Mouse (Mus musculus): ENCODE data around the gene Sh2d2a. TPM values are rescaled to one million over a fixed set of nuclear protein-coding genes. Genes with fewer than 3 reads are reported as not detected.
A peak's percentile ranks its signal among the peaks of the same experiment; 100 is the strongest.
"Not testable (repeated sequence)": the region's sequence is repeated elsewhere in the genome, so short reads cannot be mapped to it uniquely, and the experiment has no call there.

Gene Sh2d2a
- polyA plus RNA-seq, 1 experiment from 2014 or later: not detected

GRCm38 (mm10) chr3:87877730-87878129 lies 31.2 kb downstream of the Sh2d2a start:
- H3K27ac ChIP-seq (replicated peaks): no peak overlapping the region
- H3K36me3 ChIP-seq (replicated peaks): peaks cover 91% of the 10 kb centered on the region
- 92% methylated on average over 4 of the region's 4 CpGs for WGBS
- no peak overlapping the region for H3K4me3 ChIP-seq
- H3K9me3 ChIP-seq: no peaks in the 10 kb centered on the region
- no peak for DNase-seq (ENCODE audit: low spot score)
- no peaks in the 10 kb centered on the region for H3K4me1 ChIP-seq
- H3K27me3 ChIP-seq (replicated peaks; ENCODE audit: low read depth, poor library complexity, severe bottlenecking): no peaks in the 10 kb centered on the region

- DNase-seq (ENCODE audit: low spot score): no peak
- Histone ChIP-seq H3K9me3 (no peaks in the 10 kb centered on the region), H3K4me3 (peak overlapping the region; percentile 94), H3K27me3 (replicated peaks; ENCODE audit: low read depth, poor library complexity, severe bottlenecking) (no peaks in the 10 kb centered on the region), H3K4me1 (peaks cover 18% of the 10 kb centered on the region), H3K27ac (replicated peaks) (peak overlapping the region; percentile 93), H3K36me3 (replicated peaks) (peaks cover 35% of the 10 kb centered on the region)
- 2% methylated on average over 3 of the region's 3 CpGs for WGBS
Observed at GRCm38 (mm10) chr3:87884291-87884690, 37.7 kb downstream of the Sh2d2a start.

- H3K27me3 ChIP-seq (replicated peaks; ENCODE audit: low read depth, poor library complexity, severe bottlenecking): no peaks in the 10 kb centered on the region
- WGBS: under 1% methylated on average over 27 of the region's 28 CpGs
- H3K27ac ChIP-seq (replicated peaks): peak overlapping the region; percentile 93
- DNase-seq (ENCODE audit: low spot score): peak; percentile 75
- H3K4me1 ChIP-seq: peaks cover 18% of the 10 kb centered on the region
- peak overlapping the region; percentile 94 for H3K4me3 ChIP-seq
- H3K9me3 ChIP-seq: no peaks in the 10 kb centered on the region
- peaks cover 31% of the 10 kb centered on the region for H3K36me3 ChIP-seq (replicated peaks)
Observed at GRCm38 (mm10) chr3:87884708-87885251, 38.2 kb downstream of the Sh2d2a start.

GRCm38 (mm10) chr3:87885281-87886003 lies 38.9 kb downstream of the Sh2d2a start, which contains the start of gene Prcc:
TSS of gene Prcc (minus strand) at chr3:87885608.
- peak; percentile 89 for DNase-seq (ENCODE audit: low spot score)
- under 1% methylated on average over 33 of the region's 33 CpGs for WGBS
- Histone ChIP-seq H3K9me3 (no peaks in the 10 kb centered on the region), H3K27me3 (replicated peaks; ENCODE audit: low read depth, poor library complexity, severe bottlenecking) (no peaks in the 10 kb centered on the region), H3K4me3 (peak within 1 kb of the TSS; percentile 94), H3K27ac (replicated peaks) (peak within 1 kb of the TSS; percentile 93), H3K4me1 (peaks cover 18% of the 10 kb centered on the region), H3K36me3 (replicated peaks) (peaks cover 25% of the 10 kb centered on the region)

- DNase-seq (ENCODE audit: low spot score): no peak
- H3K36me3 ChIP-seq (replicated peaks): peaks cover 19% of the 10 kb centered on the region
- H3K4me1 ChIP-seq: peaks cover 18% of the 10 kb centered on the region
- H3K4me3 ChIP-seq: peak overlapping the region; percentile 94
- H3K27me3 ChIP-seq (replicated peaks; ENCODE audit: low read depth, poor library complexity, severe bottlenecking): no peaks in the 10 kb centered on the region
- WGBS: 12% methylated on average over 10 of the region's 10 CpGs
- H3K9me3 ChIP-seq: no peaks in the 10 kb centered on the region
- peak overlapping the region; percentile 93 for H3K27ac ChIP-seq (replicated peaks)
Observed at GRCm38 (mm10) chr3:87886004-87886365, 39.4 kb downstream of the Sh2d2a start.

GRCm38 (mm10) chr3:87886416-87886815 lies 39.9 kb downstream of the Sh2d2a start:
- Histone ChIP-seq H3K4me3 (peak overlapping the region; percentile 94), H3K36me3 (replicated peaks) (peaks cover 15% of the 10 kb centered on the region), H3K9me3 (no peaks in the 10 kb centered on the region), H3K27ac (replicated peaks) (no peak overlapping the region), H3K4me1 (peaks cover 18% of the 10 kb centered on the region), H3K27me3 (replicated peaks; ENCODE audit: low read depth, poor library complexity, severe bottlenecking) (no peaks in the 10 kb centered on the region)
- 87% methylated on average over 6 of the region's 6 CpGs for WGBS
- no peak for DNase-seq (ENCODE audit: low spot score)

GRCm38 (mm10) chr3:87887400-87887799 lies 40.8 kb downstream of the Sh2d2a start:
- not testable (repeated sequence) for DNase-seq (ENCODE audit: low spot score); H3K36me3 ChIP-seq (replicated peaks); H3K4me3 ChIP-seq; H3K9me3 ChIP-seq; H3K27ac ChIP-seq (replicated peaks); H3K27me3 ChIP-seq (replicated peaks; ENCODE audit: low read depth, poor library complexity, severe bottlenecking)
- whole genome bisulfite sequencing: 81% methylated on average over 4 of the region's 4 CpGs
- peaks cover 18% of the 10 kb centered on the region for H3K4me1 ChIP-seq

GRCm38 (mm10) chr3:87891481-87891880 lies 44.9 kb downstream of the Sh2d2a start:
- DNase-seq (ENCODE audit: low spot score): no peak
- Histone ChIP-seq H3K4me1 (no peaks in the 10 kb centered on the region), H3K4me3 (no peak overlapping the region), H3K9me3 (no peaks in the 10 kb centered on the region), H3K27ac (replicated peaks) (no peak overlapping the region), H3K27me3 (replicated peaks; ENCODE audit: low read depth, poor library complexity, severe bottlenecking) (no peaks in the 10 kb centered on the region), H3K36me3 (replicated peaks) (no peaks in the 10 kb centered on the region)
- WGBS: 50% methylated on average over 3 of the region's 3 CpGs

- no peak for DNase-seq (ENCODE audit: low spot score)
- 76% methylated on average over 3 of the region's 3 CpGs for WGBS
- no peak overlapping the region for H3K4me3 ChIP-seq
Observed at GRCm38 (mm10) chr3:87893367-87893905, 46.9 kb downstream of the Sh2d2a start.

GRCm38 (mm10) chr3:87899266-87899665 lies 52.7 kb downstream of the Sh2d2a start:
- 77% methylated on average over 3 of the region's 3 CpGs for WGBS
- DNase-seq (ENCODE audit: low spot score): no peak
- H3K4me1 ChIP-seq: peaks cover 3% of the 10 kb centered on the region; the same call in 1 of the 2 replicates

More at GRCm38 (mm10) chr3:87893367-87893905, 46.9 kb downstream of the Sh2d2a start:
- no peaks in the 10 kb centered on the region for H3K27me3 ChIP-seq (replicated peaks; ENCODE audit: low read depth, poor library complexity, severe bottlenecking)
- no peaks in the 10 kb centered on the region for H3K4me1 ChIP-seq
- H3K9me3 ChIP-seq: no peaks in the 10 kb centered on the region
- no peaks in the 10 kb centered on the region for H3K36me3 ChIP-seq (replicated peaks)
- no peak overlapping the region for H3K27ac ChIP-seq (replicated peaks)

GRCm38 (mm10) chr3:87899776-87900175 lies 53.2 kb downstream of the Sh2d2a start:
- no peak for DNase-seq (ENCODE audit: low spot score)
- no peaks in the 10 kb centered on the region for H3K36me3 ChIP-seq (replicated peaks)
- H3K9me3 ChIP-seq: no peaks in the 10 kb centered on the region
- no peak overlapping the region for H3K27ac ChIP-seq (replicated peaks)
- no peak overlapping the region for H3K4me3 ChIP-seq
- no peaks in the 10 kb centered on the region for H3K27me3 ChIP-seq (replicated peaks; ENCODE audit: low read depth, poor library complexity, severe bottlenecking)
- WGBS: 82% methylated on average over 3 of the region's 3 CpGs
- H3K4me1 ChIP-seq: peaks cover 3% of the 10 kb centered on the region; the same call in 1 of the 2 replicates

More at GRCm38 (mm10) chr3:87899266-87899665, 52.7 kb downstream of the Sh2d2a start:
- H3K9me3 ChIP-seq: no peaks in the 10 kb centered on the region
- no peak overlapping the region for H3K27ac ChIP-seq (replicated peaks)
- no peak overlapping the region for H3K4me3 ChIP-seq
- H3K27me3 ChIP-seq (replicated peaks; ENCODE audit: low read depth, poor library complexity, severe bottlenecking): no peaks in the 10 kb centered on the region
- H3K36me3 ChIP-seq (replicated peaks): no peaks in the 10 kb centered on the region

- 51% methylated on average over 1 of the region's 1 CpGs for WGBS
- Histone ChIP-seq H3K36me3 (replicated peaks) (no peaks in the 10 kb centered on the region), H3K27ac (replicated peaks) (no peak overlapping the region; the same call in 1 of the 2 replicates), H3K4me1 (peaks cover 8% of the 10 kb centered on the region), H3K27me3 (replicated peaks; ENCODE audit: low read depth, poor library complexity, severe bottlenecking) (no peaks in the 10 kb centered on the region), H3K4me3 (no peak overlapping the region), H3K9me3 (no peaks in the 10 kb centered on the region)
- DNase-seq (ENCODE audit: low spot score): no peak
Observed at GRCm38 (mm10) chr3:87901036-87901624, 54.6 kb downstream of the Sh2d2a start.
